Mouse (Mus musculus): ENCODE data around the gene Krtcap2.

Gene Krtcap2

DNA sequence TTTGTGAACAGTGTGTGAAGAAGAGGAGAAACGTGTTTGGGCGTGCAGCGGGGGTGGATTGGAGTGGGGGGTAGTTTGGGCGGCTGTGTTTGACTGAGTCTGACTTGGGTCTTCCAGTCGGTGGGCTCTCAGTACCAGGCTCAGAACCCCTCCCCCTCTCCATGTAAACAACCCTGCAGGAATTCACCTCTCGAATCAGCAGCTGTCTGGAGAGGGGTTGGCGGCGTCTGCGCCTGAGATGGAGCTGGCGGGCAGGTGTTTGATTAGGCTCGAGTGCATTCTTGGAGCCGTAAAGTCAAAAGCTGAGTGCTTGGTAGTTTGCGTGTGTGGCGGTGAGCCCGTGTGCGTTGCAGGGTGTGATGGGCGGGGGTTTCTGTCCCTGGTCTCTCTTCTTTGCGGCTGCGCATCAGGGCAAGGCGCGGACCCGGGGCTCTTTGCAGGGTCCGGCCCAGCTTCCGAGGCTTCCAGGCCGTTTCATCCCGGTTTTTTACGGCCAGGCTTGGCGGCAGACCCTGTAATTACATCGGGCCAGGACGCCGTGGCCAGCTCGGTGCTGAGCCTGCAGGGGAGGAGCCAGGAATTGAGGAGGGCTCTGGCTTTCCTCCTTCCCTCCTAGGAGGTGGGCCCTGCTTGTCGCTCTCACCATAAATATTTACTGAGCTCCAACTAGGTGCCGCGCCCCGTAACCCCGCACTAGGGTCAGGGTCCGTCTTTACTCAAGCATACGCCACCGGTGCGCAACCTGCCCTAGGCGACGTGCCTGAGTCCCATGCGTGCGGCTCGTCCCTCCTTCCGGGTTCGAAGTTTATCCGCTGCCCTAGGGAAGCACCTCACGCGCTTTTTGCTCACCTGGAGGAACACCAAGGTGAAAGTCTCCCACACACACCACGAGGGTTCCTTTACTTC, 35.1 kb downstream of the Krtcap2 start, which contains the start of gene Efna1:
TSS of gene Efna1 (minus strand) at position 537 of the 906 bp plus-strand sequence.
- in situ Hi-C loops (cut with MboI, MseI): loop anchor here (5.0 kb wide), 1 partner anchor 34 kb away; the partner anchor contains the start of genes Krtcap2 and Trim46

DNA sequence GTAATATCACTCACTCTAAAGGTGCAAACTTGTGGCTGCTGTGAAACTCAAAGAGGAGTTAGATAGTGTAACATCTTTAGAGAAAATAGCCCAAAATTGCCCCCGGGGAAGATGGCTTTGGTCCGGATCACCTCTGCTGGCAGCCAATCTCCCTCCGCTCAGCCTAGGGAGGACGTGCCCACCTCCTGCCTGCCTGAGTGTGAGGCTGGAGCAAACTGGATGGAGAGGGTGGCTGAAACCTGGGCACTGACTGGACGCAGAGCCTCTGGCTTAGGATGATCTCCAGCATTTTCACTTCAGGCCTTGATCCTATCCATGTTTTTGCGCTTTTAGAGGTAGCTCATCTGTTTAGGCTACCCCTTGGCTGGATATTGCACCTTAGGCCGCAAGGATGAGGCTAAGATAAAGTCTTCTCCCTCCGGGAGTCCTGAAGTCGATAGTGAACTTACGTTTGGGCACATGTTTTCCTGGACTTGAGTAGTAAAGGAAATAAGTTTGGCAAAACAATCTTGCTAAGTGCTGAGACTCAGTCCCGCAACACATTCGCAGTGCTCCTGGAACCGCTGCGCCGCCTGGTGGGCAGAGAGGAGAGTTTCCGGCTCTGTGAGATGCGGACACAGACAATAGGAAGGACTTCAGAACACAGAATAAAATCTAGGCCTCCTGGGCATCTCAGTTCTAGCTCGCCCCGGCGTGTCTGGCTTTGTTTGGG, 36.0 kb downstream of the Krtcap2 start:
- in situ Hi-C loops (cut with MboI, MseI): loop anchor here (5.0 kb wide), 1 partner anchor 34 kb away; the partner anchor contains the start of genes Krtcap2 and Trim46

DNA sequence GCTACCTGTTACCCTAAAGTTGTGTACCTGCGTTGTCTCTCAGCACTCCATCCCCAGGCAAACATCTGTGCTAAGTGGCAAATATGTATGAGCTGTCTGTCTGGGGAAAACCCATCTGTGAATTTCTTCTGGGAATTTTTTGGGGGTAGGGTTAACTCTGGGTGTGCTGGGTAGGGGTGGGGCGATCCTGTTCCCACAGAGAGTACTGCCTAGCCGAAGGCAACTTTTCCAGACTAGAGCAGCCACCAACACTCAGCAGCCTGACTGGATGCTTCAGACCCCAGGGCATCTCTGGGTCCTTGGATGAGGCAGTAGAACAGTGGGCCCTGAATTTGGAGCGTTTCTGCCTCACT, 36.5 kb downstream of the Krtcap2 start:
- in situ Hi-C loops (cut with MboI, MseI): loop anchor here (5.0 kb wide), 1 partner anchor 35 kb away; the partner anchor contains the start of genes Krtcap2 and Trim46

DNA sequence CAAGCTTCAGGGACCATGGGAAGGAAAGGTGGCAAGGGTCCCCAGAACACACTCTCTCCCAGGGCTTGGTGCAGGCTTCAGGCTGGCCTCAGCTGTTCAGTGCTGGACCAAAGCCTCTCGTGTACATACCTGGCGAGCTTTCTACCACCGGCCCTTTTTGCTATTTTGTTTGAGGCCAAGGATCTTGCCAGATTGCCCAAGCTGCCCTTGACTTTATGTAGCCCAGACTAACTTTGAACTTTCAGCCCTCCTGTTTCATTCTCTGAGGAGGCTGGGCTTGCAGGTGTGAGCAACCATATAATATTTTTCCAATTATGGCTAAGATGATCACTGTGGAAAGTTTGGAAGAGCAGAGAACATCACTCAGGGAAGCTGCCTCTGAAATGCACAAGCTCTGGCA, 38.5 kb downstream of the Krtcap2 start:
- in situ Hi-C loops (cut with MboI, MseI): loop anchor here (5.0 kb wide), 1 partner anchor 37 kb away; the partner anchor contains the start of genes Krtcap2 and Trim46

DNA sequence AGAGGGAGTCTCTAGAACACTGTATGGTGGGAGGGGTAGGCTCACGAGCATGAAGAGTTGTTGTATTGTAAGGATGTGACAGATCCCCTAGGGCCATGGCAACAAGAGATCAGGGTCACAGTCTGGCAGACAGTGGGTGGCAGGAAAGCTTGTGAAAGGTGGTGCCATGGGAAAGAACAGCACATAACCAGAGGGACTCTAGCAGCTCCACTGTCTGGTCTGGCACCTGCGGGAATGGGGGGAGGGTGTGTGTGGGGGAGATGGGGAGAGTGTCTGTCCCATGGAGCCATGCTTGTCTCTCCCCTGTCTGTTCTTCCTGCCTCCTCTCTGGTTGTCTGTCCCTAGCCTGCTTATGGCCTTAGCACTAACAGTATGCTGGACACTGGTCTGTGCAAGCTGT, 39.8 kb downstream of the Krtcap2 start:
- in situ Hi-C loops (cut with MboI, MseI): no loop called here

DNA sequence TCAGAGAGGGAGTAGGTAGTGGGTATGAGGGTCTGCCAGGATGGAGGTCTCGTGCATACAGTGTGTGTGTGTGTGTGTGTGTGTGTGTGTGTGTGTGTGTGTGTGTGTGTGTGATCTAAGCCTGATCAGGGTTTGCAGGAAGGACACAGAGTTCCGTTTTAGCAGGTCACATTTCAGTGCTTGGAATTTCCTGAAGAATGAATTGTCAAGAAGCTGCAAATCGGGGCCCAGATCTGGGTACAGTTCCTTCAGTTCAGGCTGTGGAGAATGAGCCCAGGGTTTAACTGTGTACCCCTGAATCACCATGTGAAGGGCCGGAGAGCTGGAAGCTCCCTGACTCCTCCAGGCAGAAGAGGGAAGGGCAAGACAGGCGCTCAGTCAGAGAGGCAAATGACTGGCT, 41.5 kb downstream of the Krtcap2 start:
- in situ Hi-C loops (cut with MboI, MseI): no loop called here

DNA sequence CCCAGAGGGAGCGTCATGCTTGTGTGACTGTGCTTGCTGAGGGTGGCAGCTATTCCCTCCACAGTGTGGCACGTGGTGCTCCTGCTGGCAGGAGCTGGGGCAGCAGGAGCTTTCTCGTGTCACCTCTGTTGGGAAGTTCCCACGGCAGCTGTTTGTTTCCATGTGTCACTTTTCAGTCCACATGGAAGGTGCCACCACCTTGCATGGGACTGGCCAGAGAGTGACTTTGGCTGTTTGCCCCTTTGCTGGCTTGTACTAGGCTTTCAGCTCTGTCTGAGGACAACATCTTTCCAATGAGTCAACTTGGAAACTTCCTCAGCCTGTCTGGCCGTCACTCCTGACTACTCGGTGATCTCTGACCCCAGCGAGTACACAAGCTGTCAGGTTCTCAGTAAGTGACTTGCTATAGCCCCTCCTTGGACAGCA, 42.8 kb downstream of the Krtcap2 start:
- in situ Hi-C loops (cut with MboI, MseI): no loop called here

DNA sequence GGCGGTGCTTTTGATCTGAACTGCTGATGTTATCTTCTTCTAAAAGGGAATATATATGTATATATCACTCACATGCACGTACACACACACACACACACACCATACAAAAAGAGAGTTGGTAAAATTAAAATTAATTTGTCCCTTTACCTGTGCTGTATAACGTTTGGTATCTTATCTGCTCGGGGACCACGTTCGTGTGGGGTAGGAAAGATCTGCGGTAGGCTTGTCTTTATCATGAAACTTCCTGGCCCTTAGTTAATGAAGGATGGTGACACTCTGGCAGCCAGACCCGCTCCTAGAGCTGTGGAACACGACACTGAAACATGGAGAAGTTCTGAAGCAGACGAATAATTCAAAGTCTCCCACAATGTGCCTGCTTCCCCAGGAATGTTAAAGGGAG, 46.1 kb downstream of the Krtcap2 start:
- in situ Hi-C loops (cut with MboI, MseI): no loop called here

DNA sequence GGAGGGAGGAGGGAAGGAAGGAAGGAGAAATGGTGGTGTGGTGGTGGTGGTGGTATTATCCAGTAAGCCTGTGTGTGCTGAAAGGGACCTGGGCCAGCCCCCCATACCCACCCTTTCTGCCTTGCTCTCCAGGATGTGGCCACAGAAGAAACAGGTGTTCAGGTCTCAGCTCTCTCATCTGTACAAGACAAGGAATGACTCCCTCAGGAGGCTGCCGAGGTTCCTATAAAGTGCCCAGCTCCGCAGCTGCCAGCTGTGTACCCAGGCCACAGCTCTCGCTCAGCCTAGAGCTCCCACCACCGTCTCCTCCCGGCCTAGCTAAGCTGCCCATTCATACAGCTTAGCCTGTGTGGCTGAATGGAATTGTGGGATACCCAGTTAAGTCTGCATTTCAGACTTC, 46.5 kb downstream of the Krtcap2 start:
- in situ Hi-C loops (cut with MboI, MseI): no loop called here

DNA sequence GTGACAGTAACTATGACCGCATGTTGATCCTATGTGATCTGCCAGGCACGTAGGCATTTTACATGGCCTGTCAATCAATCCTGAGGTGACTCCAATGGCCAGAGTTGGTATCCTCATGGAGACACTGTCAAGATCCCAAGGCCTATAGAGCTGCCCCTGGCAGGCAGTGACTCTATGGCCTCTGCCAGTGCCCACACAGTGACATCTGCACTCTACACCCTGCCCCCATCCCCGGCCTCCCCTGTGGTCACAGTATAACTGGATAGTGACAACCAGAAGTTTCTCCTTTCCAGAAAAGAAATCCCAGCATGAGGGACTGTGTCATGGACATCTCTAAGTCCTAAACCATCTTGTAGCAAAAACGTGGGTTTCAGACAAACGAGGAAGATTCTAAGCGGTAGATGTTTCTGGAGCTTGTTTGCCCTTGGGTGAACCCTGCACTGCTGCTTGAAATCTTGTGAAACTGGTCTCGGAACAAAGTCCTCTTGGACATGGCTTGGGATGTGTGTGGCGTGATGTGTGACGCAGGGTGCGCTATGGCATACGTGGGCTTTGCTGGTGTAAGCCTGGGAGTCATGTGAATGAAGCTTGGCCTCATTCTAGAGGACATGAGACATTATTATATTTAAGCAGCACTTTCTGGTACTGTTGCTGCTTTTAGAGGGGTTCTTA, 47.6 kb downstream of the Krtcap2 start:
- in situ Hi-C loops (cut with MboI, MseI): no loop called here

DNA sequence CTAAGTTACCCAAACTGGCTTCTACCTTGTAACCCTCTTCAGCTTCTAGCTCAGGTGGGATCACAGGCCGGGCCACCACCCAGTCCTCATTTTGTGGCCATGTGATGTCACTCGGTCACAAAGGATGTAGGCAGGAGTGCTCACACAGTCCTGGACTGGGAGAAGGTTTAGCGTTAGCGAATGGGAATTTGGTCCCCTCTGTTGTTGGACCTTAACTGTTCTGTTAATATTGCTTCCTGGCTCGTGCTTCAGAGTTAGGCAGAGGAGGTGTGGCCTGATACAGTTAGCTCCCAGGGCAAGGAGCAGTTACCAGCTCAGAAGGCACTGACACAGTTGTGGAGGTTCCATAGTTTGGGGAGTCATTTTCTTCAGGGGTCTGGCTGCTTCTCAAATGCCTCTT, 48.4 kb downstream of the Krtcap2 start:
- in situ Hi-C loops (cut with MboI, MseI): no loop called here

DNA sequence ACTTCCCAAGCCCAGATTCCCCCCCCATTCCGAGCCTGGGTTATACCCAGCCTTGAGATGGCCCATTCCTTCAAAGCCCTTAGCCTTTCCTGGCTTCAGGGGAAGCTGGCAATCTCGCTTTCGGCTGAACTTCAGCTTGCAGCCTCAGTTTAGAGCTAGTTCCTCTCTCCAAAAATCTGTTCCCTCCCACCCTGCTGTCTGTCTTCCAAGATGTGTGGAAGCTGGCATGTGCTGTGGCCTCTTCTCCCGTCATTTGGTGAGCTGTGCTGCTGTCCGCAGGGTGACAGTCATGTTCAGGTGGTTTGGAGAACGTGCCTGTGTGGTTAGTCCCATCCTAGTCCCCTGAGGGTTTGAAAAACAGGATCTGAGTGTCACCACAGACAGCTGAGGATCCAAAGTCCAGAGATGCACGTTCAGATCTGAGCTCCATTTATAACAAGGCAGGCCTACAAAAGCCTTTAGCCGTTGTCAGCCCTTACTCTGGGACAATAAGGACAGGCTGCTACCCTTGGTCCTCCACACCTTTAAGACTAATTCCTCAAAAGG, 50.0 kb downstream of the Krtcap2 start:
- in situ Hi-C loops (cut with MboI, MseI): no loop called here

DNA sequence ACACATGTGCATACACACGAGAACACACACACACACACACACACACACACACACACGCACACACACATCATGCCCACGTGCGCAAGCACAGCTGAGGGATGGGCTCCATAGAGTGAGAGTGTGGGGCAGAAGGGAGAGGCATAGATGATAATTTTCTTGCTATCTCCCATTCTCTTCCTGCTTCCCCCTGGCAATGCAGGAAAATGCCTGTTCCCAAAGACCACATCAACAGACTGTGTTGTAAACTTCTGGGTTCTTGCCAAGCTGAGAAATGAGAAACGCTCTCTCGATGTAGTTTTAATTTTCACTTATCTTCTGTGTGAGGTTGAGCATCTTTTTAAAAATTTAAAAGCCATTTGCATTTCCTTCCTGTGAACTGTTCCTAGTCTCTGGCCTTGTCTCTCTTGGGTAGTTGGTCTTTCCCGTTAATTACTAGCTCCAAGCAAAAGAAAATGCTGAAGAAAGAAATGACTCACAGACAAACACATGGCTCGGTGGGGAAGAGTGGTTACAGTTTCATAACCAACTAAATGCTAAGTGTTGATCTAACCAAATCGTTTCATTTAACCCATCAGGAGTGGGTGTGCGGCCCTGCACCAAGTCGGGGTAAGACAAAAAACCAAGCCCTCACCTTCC, 51.1 kb downstream of the Krtcap2 start:
- in situ Hi-C loops (cut with MboI, MseI): no loop called here

DNA sequence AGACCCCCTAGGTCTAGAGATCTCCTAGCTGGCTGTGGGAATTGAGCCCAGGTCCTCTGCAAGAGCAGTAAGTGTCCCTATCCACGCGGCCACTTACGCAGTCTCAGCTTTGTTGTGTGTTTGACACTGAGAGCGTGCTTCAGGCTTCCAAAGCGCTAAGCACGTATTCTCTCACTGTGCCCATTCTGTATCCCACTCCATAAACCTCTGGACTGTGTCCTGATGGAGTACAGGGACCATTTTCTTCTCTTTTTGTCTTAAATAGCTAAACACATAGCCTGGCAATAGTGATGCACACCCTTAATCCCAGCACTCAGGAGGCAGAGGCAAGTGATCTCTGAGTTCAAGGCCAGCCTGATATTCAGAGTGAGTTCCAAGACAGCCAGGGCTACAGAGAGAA, 53.1 kb downstream of the Krtcap2 start:
- in situ Hi-C loops (cut with MboI, MseI): no loop called here

DNA sequence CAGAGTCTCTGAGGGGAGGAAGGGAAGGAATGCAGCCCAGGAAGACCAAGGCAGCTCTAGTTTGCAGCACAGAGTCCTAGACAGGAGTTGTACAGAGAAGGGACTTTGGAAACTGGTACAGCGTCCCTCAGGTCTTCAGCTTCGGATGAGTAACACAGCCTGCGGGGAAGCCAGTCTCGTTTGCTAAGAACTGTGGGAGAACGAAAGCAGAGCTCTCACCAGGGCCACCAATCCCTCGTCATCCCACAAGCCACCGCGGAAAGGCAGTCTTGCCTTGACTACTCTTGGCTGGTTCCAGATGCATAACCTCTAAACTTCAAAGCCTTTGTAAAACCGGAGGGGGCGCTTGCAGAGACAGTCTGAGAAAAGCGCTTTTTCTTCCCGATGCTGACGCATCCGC, 53.7 kb downstream of the Krtcap2 start:
- in situ Hi-C loops (cut with MboI, MseI): no loop called here

Data from regulatory T cell (primary cell).